Mouse (Mus musculus) gastrocnemius, postnatal 10 days (tissue): ENCODE results near the gene Zic4. TPM values are rescaled to one million over a fixed set of nuclear protein-coding genes. Genes with fewer than 3 reads are reported as not detected.

Source experiments
- DNase-seq: peaks from one replicate; pipeline ENCODE4 v3.0.0; 2021; ENCODE audit warnings: mixed read lengths
- long read RNA-seq, 2 experiments: library from polyadenylated mRNA; stranded (forward); transcript quantifications; one replicate each; pipeline ENCODE4 v2.0.0; 2021
- total RNA-seq, 2 experiments: library from RNA; stranded (reverse); gene quantifications; 2 replicates each; pipeline ENCODE4 v1.2.3; 2021

Zic4 gene
- under 1 TPM; 0.16 to 0.50 TPM for total RNA-seq
- long read RNA-seq, experiment 1, partial matches to known transcripts, result 0 of 1 reads
- long read RNA-seq, experiment 1, other reads (novel, unspliced or antisense), result 0 of 1 reads
- long read RNA-seq, experiment 2, result 0 reads

DNA sequence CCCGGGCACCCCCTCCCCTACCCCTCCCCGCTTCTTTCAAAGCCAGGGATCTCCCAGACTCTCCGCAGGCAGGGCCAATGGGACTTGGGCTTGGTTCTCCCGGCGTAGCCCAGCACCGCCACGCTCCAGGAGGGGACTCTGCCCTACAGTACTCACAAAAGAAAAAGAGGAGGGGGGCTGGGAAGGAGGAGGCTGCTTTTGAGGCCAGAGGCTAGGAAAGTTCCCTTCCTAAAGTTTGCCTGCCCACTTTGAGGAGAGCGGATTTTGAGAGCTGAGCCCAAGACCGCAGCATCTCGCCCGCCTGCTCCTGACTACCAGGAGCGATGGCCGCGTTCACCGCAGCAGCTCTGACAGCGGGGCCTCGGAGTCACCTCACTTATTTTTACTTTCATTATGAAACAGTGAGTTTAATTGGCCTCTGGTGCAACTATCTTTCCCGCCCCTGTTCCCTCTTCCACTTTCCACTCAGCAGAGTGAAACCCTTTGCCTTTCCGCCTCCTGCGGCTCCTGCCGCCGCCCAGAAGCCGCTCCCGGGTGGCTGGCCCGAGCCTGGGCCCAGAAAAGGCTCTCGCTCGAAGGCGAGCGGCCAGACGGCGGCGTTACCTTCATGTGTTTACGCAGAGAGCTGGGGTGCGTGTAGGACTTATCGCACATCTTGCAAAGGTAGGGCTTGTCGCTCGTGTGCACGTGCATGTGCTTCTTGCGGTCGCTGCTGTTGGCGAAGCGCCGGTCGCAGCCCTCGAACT is at the start of gene Zic4:
Gene Zic4 (plus strand): TSS at position 558 of the 746 bp plus-strand sequence.
- DNase-seq, result no peak

DNA sequence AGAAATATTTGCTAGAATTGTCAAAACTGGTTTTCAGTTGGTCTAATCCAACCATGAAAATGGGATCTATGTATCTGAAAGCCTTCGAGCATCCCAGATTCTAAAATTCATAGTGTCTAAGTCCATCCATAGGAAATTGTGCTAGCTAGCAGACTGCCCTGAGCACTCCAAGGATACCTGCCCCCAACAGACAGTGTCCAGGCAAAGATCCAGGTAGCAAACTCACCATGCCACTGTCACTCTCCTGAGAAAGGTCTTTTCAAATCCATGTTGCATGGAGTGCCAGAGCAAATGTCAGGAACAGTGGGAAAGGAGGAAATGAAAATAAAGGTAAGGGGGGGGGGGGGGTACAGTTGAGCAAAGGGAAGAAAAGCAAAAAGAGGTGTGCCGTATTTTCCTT is 14.6 kb upstream of the Zic4 start:
- no peak for DNase-seq

DNA sequence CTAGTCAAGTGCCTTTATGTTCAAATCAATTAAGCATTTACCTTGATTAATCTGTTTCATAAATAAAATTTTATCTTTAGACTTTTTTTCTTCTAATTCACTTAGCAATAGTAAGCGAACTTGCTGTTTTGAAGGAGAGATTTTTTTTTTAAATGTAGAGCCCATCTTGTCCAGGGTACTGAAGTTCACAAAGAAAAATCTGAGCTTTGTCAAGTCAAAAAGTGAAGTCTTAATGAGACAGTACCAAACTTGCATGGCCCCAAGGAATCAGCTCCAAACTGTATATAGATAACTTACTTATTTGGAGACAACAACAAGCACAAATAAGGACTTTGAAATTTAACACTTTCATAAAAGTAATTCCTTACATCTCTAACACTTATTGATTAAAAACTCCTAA is 13.5 kb upstream of the Zic4 start:
- no peak for DNase-seq

DNA sequence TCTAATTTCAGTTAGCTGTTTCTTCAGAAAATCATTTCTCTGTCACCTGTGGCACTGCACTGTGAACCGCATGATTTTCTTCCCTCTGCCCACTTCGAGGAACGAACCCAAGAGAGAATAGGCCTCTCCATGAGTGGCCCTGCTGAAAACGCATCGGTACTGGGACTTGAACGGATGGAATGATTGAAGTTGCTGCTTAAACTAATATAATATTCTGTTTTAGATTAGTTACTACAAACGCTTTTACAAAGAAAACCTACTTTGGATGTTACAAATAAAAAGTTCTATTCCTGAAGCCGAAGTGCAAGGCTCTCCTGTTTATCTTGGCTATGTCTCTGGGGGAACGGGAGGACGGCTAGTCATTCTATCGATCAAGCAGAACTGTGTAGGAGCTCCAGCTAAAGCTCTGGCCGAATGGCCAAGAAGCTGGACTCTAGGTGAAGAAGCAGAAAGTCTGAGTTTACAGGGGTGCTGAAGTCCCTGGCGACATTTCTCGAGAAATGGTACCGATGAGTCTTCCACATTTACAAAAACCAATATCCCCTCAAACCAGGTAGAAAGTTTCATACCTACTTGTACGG is 11.9 kb upstream of the Zic4 start:
- DNase-seq, result no peak

DNA sequence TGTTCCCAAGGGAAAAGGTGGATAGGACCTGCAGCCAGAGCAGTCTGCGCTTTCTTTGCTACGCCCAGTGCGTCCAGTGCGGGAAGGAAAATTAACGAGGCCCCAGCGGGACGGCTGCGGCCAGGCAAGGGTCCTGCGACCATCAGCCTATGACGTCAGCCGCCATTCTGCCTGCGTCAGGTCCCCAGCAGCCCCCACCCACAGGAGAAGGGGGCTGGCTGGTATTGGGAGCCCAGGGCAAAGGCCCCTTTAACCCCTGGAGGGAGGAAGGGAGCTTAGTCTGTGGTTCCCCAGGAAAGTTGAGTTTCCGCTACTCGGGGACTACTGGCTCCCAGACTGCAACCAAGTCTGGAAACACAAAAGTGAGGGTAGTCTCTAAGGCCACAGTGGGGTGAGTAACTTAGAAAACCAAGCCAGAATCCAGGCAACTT is 11.3 kb upstream of the Zic4 start:
- DNase-seq, result no peak

DNA sequence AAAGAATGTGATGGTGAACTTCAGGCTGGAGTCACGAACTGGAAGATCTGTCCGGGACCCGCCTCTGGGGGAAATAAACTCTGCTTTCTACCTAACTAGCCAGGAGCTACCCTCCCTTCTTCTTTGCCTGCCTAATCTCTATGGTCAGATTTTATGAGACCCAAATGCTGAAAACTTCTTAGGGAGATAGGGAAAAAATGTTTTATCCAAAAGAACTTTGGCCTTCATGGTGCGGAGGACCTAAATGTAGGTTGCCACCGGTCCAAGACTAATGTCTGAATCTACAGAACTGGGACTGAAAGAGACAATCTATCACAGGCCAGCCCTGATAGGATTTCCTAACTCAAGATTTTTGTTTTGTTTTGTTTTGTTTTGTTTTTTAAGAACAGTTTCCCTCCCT is 10.9 kb upstream of the Zic4 start:
- no peak for DNase-seq

DNA sequence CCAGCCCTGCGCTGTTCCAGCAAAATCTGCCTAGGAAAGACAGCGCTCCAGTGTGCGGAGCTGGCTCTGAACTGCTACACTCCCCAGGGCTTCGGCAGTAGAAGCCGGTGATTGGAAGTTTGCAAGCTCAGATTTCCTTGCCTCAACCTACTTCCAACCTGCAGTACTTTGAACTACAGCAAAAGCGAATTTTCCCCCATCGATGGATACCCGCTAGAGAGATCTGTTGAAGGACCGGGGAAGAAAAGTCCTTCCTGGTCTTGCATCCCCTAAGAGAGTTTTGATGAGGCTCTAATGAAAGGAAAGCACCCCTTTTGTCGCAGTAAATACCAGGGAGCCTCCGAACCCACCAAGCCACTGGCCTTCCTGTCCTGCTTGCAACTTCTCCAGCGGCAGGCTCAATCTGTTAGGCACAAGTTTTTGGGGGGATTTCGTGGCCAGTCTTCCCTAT is 10.2 kb upstream of the Zic4 start:
- no peak for DNase-seq

DNA sequence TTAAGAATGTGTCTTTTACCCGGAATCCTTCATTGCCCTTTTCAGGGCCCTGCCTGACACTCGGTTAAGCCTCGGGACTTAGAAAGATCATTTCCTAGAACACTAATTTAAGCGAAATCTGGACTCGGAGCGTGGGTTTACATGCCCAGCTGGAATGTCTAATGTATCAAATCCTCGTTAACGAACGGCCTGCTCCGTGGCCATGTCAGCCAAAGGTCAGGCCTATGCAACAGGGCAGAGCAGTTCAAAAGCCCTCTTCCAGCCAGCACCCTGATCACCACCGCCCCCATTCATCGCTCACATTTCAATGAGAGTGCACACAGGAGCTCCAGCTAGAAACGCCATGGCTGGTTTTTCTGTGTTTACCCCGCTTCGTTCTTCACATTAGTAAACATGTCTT is 9.4 kb upstream of the Zic4 start:
- no peak for DNase-seq

DNA sequence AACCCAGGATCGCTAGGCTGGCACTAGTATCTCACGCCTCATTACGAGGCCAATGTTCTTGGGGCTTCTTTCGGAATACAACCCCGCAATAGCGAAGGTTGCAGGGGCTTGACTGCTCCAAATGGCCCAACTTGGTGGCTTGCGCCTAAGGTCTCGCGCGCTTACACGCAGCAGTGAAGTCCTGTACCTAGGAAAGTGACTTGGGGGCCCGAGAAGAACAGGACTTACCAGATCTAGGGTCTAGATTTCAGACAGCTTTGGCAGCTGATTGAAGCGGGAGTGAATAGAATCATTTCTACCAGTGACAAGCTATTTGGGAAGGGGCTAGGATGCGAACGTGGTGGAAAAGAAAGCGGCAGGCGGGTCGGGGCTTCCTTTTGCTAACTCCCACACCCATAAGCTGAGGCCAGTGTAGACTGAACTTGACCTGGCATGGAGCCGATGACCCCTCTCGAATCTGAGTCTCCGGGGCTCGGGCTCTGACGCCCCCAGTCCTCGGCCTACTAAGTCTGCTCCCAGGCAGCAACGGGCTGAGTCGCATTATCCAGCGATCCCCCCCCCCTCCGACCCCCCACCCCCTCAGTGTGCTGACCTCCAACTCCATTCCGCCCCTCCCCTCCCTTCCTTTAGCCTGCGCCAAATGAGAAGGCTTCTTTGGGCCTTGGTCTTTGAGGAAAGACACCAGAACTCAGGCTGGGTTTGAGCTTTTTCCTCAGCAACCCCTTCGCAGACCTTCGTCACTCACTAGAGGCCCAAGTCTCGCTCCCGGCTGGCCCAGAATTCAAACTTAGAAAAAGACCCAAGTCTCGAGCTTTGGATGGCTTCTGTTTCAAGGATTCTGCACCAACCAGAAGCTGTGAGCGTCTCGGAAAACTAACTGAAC is 8.4 kb upstream of the Zic4 start:
- no peak for DNase-seq

DNA sequence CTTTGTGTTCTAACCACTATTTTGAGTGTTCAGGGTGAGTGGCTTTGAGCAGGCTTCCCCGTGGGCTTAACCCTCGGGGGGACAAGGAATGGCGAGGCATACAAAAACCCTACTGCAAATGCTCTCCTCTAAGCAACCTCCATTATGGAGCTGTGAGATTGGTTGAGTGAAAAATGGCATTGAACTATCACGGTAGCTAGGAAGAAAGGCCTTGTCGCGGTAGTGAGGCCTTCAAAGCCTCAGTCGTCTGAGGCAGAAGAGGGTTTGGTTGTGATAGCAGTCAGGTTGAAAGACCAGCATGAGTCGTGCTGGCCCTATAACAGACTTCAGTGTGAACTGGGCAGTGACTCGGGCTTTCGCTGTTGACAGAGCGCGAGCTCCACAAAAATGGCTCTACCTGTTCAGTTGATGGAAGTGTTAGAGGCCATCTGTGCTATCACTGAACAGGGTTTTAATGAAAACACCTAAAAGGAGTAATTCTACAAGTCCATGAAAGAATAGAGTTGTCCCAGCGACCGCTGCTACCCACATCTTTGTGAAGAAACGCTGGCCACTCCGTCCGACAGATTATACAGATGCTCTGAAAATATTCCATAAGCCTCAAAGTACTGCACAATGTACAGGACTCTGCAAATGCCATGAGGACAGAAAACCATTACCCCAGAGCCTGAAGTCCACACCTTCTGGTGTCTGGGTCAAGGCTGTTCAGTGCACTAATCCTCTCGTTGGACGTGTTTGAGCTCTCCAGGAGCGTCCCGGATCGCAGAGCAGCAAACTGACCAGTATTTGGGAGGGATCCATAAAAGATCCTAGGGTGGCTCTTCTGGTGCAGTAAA is 7.6 kb upstream of the Zic4 start:
- no peak for DNase-seq

DNA sequence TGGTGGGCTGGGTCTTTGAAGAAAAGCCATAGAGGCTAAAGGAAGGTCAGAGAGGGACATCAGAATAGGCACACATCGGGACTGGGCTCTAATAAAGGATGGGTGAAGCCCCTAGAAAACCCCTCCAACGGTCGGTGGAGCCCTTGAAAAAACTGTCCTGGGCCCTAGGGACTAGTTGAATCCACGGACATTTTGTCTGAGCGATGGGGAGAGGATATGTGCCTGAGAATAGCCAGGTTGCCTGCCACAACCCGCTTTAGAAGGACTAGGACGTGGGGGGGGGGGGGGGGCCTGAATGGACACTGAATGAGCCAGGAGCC is 7.0 kb upstream of the Zic4 start:
- no peak for DNase-seq

DNA sequence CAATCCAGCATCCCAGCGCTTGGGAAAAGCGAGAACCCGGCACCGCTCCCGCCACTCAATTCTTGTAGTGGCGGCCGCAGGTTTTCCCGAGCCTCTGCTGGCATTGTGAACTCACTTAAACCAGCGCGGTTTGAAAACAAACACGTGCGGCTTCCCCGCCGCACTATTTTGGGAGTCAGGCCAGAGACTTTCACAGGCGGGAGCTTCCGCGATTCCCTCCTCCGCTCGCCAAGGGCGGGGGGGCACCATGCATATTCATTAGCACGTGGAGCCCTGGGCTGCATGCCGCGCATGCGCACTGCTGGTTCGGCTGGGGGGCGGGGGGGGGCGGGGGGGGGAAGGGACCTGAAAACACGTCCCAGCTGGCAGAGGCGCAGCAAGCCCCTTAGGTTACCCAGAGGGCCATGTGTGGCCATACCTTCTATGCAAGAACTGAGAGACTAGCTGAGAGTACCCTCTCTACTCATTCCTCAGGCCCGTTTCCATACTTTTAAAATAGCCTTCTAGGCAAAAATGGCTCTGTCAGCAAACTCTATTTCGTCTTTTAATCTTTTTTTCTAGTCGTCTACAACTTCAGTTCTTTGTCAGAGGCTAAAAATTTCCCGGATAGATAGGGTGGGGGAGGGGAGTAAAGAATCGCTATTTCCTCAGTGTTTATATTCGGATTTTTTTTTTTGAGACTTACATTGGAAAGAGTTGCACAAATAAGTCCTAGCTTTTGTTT is 6.4 kb upstream of the Zic4 start:
- peak; percentile 46 for DNase-seq

DNA sequence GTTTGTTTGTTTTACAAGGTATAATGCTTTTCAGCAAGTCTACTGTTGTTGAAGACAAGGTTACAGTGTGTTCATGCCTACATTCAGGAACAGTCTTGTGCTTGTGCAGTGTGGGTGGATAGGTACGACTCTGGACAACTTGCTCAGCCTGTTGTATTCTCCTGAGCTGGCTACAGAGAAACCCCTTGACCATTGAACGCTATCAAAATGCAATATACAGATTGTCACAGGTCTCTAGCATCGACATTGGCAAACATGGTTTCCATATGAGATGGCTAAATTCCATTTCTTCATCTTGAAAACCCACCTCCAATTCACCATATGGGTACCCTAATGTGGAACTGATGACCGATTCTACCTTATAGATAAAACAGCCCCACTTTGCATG is 5.9 kb upstream of the Zic4 start:
- no peak for DNase-seq

DNA sequence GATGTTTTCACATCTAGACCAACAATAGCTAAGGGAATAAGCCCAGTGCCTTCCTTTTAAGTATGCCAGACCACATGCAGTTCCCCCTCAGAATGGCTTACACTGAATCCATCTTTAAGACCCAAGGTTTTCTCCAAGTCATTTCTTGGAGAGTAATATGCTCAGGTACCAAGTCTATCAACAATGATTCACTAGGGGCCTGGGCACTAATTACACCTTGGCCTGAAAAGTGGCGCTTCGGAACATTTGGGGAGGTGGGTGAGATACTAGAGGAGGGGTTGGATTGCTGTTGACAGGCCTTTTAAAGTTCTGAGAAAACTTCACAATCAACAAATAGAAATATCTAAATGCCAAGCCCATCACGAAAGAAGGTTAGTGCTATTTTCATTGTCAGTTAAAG is 4.9 kb upstream of the Zic4 start:
- no peak for DNase-seq

DNA sequence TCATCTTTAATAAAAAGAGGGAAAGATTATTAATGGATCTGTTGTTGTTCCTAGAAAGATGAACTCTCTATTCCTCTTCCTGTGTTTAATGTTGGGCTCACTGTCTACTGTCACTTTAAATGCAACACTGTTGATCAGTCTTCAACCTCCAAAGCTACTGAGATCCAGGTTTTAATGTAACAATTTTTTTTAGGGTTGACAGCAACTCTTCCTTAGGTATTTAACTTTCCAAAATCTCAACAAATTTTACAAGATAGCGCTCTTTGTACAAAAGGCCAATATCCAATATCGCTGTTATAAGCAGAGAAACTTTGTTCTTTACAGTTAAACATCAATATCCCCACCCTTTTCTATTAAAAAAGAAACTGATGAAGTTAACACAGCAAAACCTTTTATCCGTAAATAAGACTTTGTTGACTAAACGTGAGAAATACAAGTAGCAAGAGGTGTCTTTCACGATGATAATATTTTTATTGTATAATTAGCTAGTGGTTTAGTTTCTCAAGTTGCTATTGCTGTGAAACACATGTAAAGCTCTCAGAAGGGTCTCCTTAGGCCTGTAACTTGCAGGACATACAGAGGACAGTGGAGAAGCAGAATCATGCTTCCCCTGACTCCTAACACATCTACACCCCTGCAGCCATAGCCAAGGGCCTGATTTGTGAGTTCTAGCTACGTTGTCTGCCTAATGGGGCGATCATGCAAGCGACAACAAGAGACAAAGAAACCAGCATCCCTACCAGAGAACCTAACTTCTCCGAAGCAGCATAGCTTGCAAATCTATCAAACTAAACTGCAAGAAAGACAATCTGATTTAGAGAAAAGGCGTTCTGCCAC is 3.1 kb upstream of the Zic4 start:
- no peak for DNase-seq

DNA sequence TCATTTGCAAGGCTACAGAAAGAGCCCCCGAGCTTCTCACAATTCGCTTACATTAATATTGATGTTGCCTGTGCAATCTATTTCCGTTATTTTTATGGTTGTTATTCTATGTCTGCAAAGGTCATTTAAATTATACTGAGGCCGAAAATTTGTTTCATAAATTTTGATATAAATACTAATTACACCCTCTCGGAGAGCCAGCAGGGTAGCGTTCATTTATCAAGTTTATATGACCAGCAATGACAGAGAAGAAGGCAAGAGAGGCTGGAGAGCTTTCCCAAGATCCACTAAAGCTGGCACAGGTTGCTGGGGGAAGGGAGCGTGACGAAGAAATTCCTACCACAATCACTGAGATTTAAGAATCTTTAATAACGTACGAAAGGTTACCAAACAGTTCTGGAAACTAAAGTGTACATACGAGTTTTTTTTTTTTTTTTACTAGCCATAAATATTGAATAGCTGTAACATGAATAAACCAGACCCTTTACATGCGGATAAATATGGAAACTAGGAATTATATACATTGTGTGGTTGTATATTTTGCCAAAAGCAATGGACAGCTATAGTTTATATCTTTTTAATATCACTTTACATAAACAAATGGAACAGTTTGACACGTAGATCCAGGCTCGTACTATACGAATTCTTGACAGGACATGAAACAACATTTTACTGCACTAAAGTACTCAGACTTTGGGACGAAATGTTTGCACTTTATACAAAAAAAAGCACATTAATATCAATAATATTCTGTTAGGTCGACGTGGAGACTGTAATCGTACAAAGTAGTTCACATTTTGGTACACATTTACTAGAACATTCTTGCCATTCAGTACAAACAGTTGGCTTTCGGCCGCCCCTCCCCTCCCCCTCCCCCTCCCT is 1.8 kb upstream of the Zic4 start:
- no peak for DNase-seq

DNA sequence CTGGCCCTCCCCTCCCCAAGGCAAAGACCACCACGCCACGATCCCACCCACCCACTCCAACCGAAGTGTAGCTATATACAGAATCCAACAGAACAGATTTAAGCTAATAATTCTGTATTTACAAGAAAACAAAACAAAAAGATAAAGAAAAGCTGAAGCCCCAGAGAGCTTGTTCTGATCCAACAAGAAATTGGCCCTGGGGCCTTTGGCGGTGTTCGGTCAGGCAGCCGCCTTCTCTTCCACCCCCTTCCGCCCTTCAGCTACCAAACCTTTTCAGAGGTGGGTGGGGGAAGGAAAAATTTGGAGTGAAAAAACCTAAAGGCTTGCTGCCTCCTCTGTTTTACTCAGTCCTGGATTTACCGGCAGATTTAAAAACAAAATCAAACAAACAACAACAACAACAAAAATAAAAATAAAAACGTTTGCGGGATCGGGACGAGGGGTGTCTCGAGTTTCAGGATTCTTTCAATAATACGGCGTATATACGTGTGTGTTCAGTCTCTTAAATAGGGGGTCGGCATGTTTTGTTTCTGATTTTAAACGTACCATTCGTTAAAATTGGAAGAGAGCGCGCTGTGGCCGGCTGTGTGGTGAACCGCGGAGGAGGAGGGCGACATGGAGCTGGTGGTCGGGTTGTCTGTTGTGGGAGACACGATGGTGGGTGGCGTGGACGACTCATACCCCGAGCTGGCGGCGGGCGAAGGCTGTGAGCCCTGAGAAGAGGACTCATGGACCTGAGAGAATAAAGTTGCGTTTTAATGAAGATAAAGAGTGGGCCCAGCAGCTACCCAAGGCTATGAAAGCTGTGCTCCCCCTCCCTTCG is 969 bp upstream of the Zic4 start:
- DNase-seq, result no peak

DNA sequence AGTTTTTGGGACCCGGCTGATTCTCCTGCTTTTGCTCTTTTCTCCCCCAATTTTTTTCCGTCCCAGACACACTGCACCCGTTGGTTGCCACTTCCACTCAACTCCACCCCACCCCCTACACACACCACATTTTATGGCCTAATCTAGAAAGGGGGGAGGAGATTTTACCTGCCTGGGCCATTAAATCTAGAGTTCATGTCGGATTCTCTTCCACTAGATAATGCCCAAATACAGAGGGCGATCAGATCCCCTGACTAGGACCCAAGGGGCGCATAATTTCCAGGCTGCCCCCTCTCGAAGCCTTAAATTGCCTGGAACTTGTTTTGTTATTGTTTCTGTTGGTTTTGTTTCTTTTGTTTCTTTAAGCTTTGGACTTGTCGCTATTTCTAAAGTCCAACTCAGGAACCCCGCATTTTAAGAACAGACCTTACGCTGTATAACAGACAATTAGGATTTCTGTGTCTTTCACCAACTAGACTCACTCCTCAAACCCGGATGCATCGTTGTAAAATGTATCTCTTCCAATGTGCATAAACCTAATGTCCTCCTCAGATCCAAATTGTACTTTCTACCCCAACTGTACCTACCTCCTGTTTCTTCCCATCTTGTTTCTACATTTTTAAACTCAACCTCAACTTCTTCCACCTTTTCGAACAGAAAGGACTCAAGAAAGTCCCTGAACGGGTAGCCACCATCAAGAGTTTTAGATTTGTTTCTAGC is 958 bp downstream of the Zic4 start:
- no peak for DNase-seq
